Mouse (Mus musculus) C2C12 (cell line): ENCODE results near the gene Gm5269. TPM values are rescaled to one million over a fixed set of nuclear protein-coding genes. Genes with fewer than 3 reads are reported as not detected.

Source experiments
- H3K27me3 ChIP-seq: one replicate; pipeline ENCODE4 v1.6.1; 2011; ENCODE audit not compliant: control insufficient read depth, insufficient read depth, insufficient read length
- H3K36me3 ChIP-seq: one replicate; pipeline ENCODE4 v1.6.1; 2011; ENCODE audit not compliant: control insufficient read depth, insufficient read depth
- H3K4me3 ChIP-seq: one replicate; pipeline ENCODE4 v1.5.1; 2011; ENCODE audit warnings: mild to moderate bottlenecking, control low read depth; ENCODE audit not compliant: poor library complexity, insufficient read depth, severe bottlenecking
- H3K79me2 ChIP-seq: one replicate; pipeline ENCODE4 v1.6.1; 2011; ENCODE audit not compliant: control insufficient read depth, insufficient read depth
- H3K79me3 ChIP-seq: one replicate; pipeline ENCODE4 v1.6.1; 2011; ENCODE audit warnings: low read depth, control low read depth
- H3ac ChIP-seq: one replicate; pipeline ENCODE3; 2011; ENCODE audit warnings: low read depth; ENCODE audit not compliant: control insufficient read depth, insufficient read length
- CEBPB ChIP-seq: IDR thresholded peaks from one replicate; pipeline ENCODE4 v1.6.1; 2011; ENCODE audit warnings: low read depth, mild to moderate bottlenecking, control low read depth, moderate library complexity
- CTCF ChIP-seq: IDR thresholded peaks from one replicate; pipeline ENCODE4 v1.5.1; 2011; ENCODE audit not compliant: control insufficient read depth, insufficient read depth, insufficient read length
- FOSL1 ChIP-seq: IDR thresholded peaks from one replicate; pipeline ENCODE4 v1.8.0; 2011; ENCODE audit warnings: mild to moderate bottlenecking, low read length; ENCODE audit not compliant: poor library complexity, insufficient read depth, severe bottlenecking
- MAX ChIP-seq: IDR thresholded peaks from one replicate; pipeline ENCODE4 v1.6.1; 2011; ENCODE audit warnings: mild to moderate bottlenecking, control low read depth
- MYOD1 ChIP-seq: IDR thresholded peaks from one replicate; pipeline ENCODE4 v1.6.1; 2011; ENCODE audit warnings: low read depth; ENCODE audit not compliant: control insufficient read depth, insufficient read length
- MYOG ChIP-seq: IDR thresholded peaks from one replicate; pipeline ENCODE4 v1.6.1; 2011; ENCODE audit not compliant: control insufficient read depth, insufficient read length; ENCODE audit errors: extremely low read depth
- USF1 ChIP-seq: IDR thresholded peaks from one replicate; pipeline ENCODE4 v1.6.1; 2011; ENCODE audit warnings: low read depth, mild to moderate bottlenecking, control low read depth, moderate library complexity
- polyA plus RNA-seq: library from polyadenylated mRNA; unstranded; fragments of >200 nt; fragmentation: generic; extraction: Trizol; gene quantifications from one replicate; pipeline ENCODE4 v1.2.1, GENCODE M21; 2012; ENCODE audit warnings: missing spikeins

Gm5269 gene
- polyA plus RNA-seq, 1 experiment = not detected

GRCm38 (mm10) chr1:45914236-45914635, 24.2 kb upstream of the Gm5269 start:
- Histone ChIP-seq H3K79me2 (no peaks in the 10 kb centered on the region), H3K79me3 (no peaks in the 10 kb centered on the region), H3K36me3 (no peaks in the 10 kb centered on the region), H3K27me3 (no peaks in the 10 kb centered on the region), H3ac (no peak overlapping the region), H3K4me3 (no peak overlapping the region)
- TF ChIP-seq CEBPB (no peak), USF1 (no peak), MYOD1 (no peak), MAX (no peak), FOSL1 (no peak), CTCF (no peak), MYOG (no peak)

- no peaks in the 10 kb centered on the region for H3K27me3 ChIP-seq
- no peaks in the 10 kb centered on the region for H3K79me3 ChIP-seq
- TF ChIP-seq MAX = no peak
- TF ChIP-seq CTCF = no peak
- no peak for TF ChIP-seq FOSL1
- TF ChIP-seq MYOD1 = no peak
- TF ChIP-seq MYOG = no peak
- no peaks in the 10 kb centered on the region for H3K36me3 ChIP-seq
- H3K79me2 ChIP-seq = no peaks in the 10 kb centered on the region
- no peak overlapping the region for H3ac ChIP-seq
- H3K4me3 ChIP-seq = no peak overlapping the region
Measured at GRCm38 (mm10) chr1:45905107-45905821, 15.2 kb upstream of the Gm5269 start.

GRCm38 (mm10) chr1:45904161-45904560, 14.1 kb upstream of the Gm5269 start:
- Histone ChIP-seq H3K79me3 (no peaks in the 10 kb centered on the region), H3K4me3 (no peak overlapping the region), H3K27me3 (no peaks in the 10 kb centered on the region), H3ac (no peak overlapping the region), H3K79me2 (no peaks in the 10 kb centered on the region), H3K36me3 (no peaks in the 10 kb centered on the region)
- TF ChIP-seq USF1 (no peak), FOSL1 (no peak), MYOG (no peak), MAX (no peak)

- no peaks in the 10 kb centered on the region for H3K27me3 ChIP-seq
- no peaks in the 10 kb centered on the region for H3K79me3 ChIP-seq
- H3K79me2 ChIP-seq = no peaks in the 10 kb centered on the region
- no peak overlapping the region for H3K4me3 ChIP-seq
- no peak for TF ChIP-seq FOSL1
- TF ChIP-seq USF1 = no peak
- no peak for TF ChIP-seq MYOD1
- TF ChIP-seq CEBPB = no peak
- TF ChIP-seq MAX = no peak
- TF ChIP-seq CTCF = no peak
- no peak for TF ChIP-seq MYOG
- no peaks in the 10 kb centered on the region for H3K36me3 ChIP-seq
- no peak overlapping the region for H3ac ChIP-seq
Measured at GRCm38 (mm10) chr1:45898044-45898443, 8.0 kb upstream of the Gm5269 start.

GRCm38 (mm10) chr1:45894168-45894912, 4.3 kb upstream of the Gm5269 start:
- H3K79me3 ChIP-seq = no peaks in the 10 kb centered on the region
- TF ChIP-seq MYOG (no peak), CTCF (no peak), CEBPB (no peak), MAX (no peak), FOSL1 (no peak)

GRCm38 (mm10) chr1:45891986-45892385, 1.9 kb upstream of the Gm5269 start:
- H3ac ChIP-seq = no peak overlapping the region
- no peaks in the 10 kb centered on the region for H3K36me3 ChIP-seq
- TF ChIP-seq FOSL1 (no peak), MYOG (no peak), USF1 (no peak), MAX (no peak), MYOD1 (no peak), CTCF (no peak), CEBPB (no peak)
- no peaks in the 10 kb centered on the region for H3K79me2 ChIP-seq
- no peaks in the 10 kb centered on the region for H3K27me3 ChIP-seq
- H3K79me3 ChIP-seq = no peaks in the 10 kb centered on the region
- no peak overlapping the region for H3K4me3 ChIP-seq

More at GRCm38 (mm10) chr1:45894168-45894912, 4.3 kb upstream of the Gm5269 start:
- Histone ChIP-seq H3ac (no peak overlapping the region), H3K27me3 (no peaks in the 10 kb centered on the region), H3K4me3 (no peak overlapping the region), H3K36me3 (no peaks in the 10 kb centered on the region), H3K79me2 (no peaks in the 10 kb centered on the region)
